Mouse (Mus musculus) frontal cortex, postnatal 25 days (tissue): ENCODE results near the gene Fkbp8.

ENCODE experiments used
- DNase-seq, 2 experiments: peaks; one replicate each; pipeline ENCODE4 v3.0.0; 2022; ENCODE audit warnings: low spot score in 2 of 2

Gene Fkbp8

DNA sequence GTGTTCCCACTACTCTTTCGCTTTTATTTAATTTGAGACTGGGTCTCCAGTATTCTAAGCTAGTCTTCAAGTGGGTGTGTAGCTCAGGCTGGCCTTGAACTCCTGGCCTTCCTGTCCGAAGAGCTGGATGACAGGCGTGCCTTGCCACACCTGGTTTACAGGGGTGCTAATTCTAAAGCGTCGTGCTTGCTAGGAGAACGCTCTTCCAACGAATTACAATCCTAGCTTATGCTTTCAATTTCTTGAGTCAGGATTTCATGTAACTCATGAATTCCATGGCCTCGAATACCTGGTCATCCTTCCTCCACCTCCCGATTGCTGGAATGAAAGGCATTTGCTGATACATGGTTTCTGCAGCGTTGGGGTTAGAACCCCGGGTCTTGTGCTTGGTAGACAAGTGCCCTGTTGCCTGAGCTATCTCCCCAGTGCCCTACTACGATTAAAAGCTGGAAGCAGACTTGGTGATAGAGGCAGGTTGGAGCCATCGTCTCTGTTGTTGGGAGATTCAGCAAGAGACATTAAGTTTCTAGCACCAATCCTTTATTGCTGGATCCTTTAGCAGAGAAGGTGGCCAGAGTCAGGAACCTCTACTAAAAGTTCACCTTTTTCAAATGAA, 766 bp downstream of the Fkbp8 start:
- DNase-seq = no peak

DNA sequence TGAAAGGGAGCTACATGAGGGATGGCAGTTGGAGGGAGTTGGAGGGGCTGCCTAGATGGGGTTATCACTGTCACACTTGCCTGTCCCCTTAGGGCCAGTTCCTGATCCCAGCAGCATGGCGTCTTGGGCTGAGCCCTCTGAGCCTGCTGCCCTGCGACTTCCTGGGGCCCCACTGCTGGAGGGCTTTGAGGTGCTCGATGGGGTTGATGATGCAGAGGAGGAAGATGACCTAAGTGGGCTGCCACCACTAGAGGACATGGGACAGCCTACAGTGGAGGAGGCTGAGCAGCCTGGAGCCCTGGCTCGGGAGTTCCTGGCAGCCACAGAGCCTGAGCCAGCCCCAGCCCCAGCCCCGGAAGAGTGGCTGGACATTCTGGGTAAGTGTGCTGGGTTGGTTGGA, 1.8 kb downstream of the Fkbp8 start:
- no peak for DNase-seq

DNA sequence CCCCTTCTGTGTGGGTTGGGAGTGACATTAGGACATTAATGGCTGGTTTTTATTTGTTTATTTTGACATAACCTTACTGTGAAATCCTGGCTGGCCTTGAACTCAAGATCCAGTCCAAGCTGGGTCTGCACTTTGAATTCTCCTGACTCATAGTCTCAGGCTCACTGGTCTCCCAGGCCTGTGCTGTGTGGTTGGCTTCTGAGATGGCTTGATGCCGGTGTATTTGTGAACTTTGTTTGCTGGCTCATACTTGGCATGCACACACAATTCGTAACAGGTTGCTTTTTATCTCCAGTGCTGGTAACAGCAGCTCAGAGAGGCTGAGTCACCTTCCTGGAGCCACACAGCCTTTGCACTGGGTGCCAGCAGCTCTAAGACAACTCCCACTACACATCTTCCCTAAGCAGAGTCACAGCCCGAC, 2.2 kb downstream of the Fkbp8 start:
- DNase-seq = no peak

DNA sequence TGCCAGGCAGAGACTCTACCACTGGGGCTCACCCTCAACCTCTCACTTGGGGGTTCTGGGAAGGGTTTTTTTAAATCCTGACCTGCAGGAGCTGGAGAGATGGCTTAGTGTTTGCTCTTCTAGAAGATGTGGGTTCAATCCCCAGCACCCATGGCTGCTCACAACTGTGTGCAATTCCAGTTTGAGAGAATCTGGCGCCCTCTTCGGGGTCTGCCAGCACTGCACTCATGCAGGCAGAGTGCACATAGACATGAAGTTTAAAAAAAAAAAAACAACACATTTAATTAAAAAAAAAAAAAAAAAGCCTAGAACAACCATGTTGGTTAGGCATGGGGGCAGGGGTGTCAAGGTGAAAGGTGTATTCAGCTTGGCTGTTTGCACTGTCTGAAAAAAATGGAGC, 2.8 kb downstream of the Fkbp8 start:
- DNase-seq = no peak

DNA sequence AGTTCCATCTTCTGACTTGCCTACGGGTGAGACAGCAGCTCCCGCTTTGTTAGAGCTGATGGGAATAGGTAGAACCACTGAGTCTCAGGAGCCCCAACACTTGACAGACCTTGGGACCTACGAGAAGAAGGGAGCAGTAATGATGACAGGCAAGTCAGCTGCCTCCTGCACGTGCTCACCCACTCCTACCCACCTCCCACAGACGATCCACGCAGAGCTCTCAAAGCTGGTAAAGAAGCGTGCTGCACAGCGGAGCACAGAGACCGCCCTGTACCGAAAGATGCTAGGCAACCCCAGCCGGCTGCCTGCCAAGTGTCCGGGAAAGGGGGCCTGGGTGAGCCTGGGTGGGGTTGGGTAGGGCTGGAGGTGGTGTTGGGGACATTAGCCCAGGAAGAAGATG, 6.8 kb downstream of the Fkbp8 start:
- DNase-seq = no peak

DNA sequence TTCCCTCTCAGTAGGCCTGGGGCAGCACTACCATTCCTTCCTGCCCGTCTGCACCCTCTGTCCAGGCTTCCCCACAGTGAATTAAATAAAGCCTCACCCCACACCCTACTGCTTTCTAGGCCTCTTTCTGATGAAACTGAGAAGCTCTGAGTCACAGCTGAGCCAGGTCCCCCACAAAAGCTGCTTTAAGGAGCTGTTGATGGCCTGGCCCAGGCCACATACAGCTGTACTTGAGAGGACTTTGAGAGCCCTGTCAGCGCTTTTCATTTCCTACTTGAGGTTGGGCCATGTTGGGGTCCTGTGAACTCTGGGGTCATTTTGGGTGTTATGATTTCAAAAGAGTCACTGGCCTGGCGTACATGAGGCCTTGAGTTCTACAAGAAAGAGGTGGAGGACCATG, 7.7 kb downstream of the Fkbp8 start:
- no peak for DNase-seq

DNA sequence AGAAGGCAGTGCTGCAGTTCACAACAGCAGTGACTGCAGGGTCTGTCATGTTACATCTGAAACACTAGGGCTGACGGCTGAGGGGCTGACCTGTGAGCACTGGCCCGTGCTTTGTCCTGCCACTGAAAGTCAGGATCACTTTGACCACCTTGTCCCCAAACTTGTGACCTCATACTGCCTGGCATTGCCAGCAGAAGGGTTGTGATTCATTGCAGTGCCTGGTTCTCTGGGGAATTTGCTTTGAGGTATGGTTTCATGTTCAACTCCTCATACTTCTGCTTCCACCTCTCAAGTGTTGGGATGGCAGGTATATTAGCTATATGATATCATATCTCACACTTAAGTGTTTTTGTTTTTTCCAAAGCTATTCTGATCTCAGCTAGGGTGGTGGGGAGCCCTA, 8.2 kb downstream of the Fkbp8 start:
- DNase-seq = no peak

DNA sequence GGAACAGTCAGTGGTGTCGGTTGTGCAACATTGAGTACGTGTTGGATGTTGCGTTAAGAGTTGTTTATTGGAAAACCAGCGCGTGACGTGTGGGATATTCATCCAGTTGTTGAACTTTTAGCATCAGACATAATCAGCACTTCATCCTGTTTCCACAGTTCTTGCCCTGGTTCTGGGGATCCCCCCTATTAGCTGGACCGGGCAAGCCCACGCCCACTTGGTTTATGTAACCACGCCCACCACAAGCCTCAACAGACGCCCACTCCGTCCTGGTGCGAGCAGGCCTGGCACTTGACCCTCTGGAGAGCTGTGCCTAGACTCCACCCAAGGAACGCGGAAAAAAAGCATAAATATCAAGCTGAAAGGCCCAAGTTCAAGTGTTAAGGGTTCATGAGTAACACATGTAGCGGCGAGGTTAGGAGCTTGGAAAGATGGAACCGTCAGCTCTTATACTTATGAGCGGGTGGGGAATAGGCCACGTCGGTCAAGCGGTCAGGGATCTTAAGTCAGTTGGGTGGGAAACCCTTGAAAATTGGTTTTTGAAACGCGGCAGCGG, 10.6 kb downstream of the Fkbp8 start:
- DNase-seq = no peak

DNA sequence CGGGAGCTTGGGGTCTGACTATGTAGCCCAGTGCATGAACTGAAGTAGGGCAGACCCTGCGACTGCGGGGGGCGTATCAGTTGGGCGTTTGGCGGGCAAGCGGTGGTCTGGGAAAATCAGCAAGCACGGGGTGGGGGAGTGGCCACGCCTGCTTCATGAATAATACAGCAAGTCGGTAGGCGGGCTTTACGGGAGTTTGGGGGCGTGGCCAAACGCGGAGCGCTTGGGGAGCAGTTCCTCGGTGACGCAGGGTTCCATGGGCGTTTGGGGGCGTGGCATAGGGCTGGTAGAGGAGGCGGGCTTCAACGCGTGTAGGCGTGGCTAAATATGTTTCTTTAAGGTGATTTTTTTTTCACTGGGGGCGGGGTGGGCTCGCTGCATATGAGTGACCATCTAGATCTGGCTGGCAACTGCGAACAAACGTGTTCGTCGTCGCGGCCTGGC, 11.1 kb downstream of the Fkbp8 start:
- DNase-seq = peak; percentile 96 to 99

DNA sequence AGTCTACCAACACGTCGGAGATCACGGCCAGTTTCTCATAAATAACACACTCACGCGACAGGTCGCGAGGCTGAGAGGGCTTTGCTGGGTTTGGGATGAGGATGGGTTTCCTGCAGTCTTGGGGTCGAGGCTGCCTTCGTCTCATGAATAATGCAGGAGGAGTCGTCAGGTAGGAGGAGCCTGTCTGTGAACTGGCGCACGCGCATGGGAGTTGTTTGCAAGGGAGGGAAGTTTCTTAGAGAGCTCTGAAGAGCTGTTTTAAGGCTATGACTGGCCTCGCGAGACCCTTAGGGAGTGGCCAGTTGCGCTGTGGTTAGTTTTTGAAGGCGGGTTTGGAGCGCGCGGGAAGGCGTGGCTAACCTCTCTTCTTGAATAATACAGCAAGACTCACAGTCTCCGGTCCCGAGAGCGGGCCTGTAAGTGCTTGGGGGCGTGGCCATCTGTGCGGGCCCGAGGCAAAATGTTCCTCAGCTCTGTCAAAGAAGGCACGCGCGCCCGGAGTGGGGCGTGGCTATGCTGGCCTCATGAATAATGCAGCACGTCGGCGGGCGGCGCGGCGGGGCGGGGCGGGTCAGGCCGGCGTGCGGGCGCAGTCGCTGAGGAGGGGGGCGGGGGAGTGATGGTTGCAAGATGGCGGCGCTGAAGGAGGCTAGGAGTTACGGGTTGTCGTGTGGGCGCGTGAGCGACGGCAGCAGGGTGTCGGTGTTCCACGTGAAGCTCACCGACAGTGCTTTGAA, 11.7 kb downstream of the Fkbp8 start, which contains the start of gene Ell:
Gene Ell (plus strand): TSS at position 381 of the 737 bp plus-strand sequence.
- peak; percentile 99 for DNase-seq

DNA sequence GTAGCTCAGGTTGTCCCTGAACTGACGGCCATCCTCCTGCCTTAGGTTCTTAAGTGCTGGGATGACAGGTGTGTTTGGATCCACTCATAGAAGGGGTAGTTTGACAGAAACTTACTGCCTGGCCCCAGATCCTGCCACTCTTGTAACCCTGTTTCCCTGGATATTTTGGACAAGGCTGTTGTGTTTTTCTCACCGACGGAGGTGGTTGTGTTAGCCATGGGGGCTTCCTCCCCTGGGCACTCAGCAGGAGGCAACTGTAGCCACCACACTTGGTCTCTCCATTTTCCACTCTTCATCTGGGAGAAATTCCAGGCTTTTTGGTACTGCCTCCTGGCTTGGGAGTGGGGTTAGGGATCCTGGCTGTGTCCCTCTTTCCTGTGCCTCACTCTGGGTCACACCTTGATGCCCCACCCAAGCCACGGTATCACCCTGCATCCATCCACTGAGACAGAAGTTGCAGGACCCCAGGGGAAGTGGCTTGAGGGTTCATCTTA, 12.5 kb downstream of the Fkbp8 start:
- DNase-seq = no peak

DNA sequence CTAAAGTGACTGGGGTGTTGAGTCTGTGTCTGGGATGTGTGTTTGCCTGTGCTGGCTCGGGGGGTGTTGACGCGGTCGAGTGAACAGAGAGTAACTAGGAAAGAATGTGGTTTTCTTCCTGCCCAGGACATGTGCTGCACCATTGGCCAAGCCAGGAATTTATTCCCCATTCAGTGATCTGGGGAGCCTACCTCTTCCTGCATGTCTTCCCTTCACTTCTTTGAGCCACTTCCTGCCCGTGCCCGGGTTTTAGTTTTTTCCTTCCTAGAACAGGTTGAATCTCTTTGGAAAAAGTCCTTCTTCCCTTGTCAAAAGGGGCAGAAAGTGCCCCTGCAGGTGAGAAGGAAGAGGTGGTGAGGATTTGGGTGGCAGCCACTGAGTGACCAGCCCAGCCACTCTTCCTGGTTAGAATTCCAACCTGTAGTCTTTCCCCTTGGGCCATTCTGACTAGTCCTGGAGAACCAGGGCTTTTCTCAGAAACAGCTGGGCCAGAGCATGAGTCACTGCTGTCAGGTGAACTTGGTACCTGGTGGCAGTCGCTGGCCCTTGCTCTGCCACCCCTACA, 13.1 kb downstream of the Fkbp8 start:
- DNase-seq = no peak

DNA sequence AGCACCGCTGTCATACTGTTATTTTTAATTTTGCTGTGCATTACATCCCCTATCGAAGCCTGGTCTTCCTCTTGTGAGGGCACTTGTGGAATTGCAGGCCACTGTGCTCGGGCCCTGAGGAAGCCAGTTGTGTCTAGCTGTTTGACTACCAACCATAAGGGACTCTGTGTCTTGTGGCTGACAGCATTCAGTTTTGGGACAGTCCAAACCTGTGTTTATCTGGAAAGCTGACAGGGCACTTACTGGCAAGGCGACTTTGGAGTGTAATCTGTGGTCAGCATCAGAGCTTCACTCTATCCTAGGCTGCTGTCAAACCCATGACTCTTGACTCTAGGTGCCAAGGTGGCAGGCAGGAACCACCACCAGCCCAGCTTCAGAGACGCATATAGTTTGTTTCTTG, 13.6 kb downstream of the Fkbp8 start:
- DNase-seq = no peak

DNA sequence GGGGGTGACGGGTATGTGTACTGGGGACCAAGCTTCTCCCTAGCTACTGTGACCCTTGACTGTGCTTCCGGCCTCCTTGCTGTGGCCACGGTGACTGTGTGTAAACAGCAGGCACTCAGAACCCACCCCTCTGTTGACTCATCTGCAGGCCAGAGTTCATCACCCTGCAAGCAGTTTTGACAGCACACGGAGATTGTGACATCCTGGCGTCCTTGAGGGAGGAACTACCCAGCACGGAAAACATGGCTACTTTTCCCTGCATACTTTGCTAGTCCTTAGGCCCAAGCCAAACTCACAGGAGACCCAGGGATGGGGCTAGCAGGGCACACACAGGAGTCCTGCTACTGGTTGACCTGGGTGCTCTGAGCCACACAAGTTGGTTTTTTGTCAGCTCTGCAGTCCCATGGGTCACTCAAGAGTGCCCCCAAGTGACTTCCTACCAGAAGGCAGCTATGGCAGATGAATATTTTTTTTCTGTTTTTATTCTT, 16.7 kb downstream of the Fkbp8 start:
- no peak for DNase-seq

DNA sequence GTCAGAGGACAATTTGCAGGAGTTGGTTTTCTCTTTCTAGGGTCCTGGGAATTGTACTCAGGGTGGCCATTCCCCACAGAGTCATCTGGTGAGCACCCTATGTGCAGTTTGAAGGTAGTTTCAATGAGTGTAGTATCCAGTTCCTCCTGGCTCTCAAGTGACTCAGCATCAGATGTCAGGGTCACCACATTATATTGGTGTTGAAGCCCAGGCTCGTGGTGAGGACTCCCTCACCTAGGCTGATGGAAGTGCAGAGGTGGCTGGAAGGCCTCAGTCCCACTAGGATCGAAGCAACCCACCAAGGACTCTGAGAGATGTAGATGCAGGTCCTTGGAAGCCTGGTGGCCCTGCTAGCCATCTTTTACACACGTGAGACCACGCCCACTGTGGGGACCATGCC, 18.9 kb downstream of the Fkbp8 start:
- no peak for DNase-seq

DNA sequence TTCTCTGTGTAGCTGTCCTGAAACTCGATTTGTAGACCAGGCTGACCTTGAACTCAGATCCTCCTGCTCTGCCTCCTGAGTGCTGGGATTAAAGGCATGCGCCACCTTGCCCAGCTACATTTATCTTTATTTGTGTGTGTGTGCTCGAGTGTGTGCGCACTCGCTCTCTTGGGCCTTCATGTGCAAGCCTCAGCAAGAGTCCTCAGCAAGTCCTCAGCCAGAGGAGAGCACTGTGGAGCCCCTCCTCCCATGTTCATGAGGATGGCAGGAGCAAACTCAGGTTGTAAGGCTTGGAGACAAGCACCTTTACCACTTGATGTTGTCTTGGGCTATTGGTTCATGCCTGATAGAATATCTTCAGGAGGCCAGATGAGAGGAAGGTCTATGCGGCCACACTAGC, 20.2 kb downstream of the Fkbp8 start:
- no peak for DNase-seq

DNA sequence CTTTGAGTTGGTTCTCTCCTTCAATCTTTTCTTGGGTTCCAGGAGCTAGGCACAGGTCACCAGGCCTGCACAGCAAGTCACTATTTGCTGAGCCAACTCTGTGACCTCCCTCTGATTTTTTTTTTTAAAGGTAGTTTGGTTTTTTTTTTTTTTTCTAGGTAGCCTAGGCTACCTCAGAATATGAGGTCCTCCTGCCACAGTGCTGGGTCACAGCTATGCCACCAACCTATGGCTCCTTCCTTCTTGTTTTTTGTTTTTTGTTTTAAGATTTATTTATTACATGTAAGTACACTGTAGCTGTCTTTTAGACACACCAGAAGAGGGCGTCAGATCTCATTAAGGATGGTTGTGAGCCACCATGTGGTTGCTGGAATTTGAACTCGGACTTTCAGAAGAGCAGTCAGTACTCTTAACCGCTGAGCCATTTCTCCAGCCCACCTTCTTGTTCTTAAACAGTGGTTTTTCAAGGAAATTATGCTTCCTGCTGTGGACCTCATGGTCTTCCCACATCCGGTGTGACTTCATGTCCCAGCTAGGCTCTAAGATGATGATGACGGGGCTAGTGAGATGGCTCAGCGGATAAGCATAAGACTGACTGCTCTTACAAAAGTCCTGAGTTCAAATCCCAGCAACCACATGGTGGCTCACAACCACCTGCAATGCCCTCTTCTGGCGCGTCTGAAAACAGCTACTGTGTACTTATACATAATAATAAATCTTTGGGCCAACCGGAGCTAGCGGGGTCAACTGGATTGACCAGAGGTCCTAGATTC, 22.1 kb downstream of the Fkbp8 start:
- no peak for DNase-seq

DNA sequence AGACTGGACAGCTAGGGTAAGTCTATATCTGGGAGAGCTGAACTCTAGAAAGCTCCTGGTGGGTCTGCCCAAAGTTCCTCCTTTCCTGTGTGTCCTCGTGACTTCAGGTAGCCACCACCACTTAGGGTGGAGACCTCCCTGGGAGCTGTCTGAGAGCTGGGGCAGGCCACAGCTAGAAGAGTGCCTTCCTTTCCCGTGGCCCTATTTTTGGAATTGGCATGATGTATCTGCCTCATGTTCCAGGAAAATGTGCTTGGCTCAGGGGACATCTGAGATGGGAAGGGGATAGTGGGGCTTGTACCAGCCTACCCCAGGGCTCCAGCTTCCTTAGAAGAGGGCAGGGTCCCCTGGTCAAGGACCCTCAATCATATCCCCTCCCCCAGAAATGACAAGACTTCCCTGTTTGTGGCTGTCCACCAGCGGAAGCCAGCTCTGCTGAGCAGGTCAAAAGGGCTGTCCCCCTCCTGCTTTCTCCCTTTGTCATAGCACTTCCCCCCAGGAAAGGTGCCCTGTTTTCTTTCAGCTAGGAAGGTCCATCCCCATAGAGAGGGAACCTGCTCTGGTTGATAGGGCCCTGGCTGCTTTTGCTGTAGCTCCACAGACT, 24.1 kb downstream of the Fkbp8 start:
- DNase-seq = no peak

DNA sequence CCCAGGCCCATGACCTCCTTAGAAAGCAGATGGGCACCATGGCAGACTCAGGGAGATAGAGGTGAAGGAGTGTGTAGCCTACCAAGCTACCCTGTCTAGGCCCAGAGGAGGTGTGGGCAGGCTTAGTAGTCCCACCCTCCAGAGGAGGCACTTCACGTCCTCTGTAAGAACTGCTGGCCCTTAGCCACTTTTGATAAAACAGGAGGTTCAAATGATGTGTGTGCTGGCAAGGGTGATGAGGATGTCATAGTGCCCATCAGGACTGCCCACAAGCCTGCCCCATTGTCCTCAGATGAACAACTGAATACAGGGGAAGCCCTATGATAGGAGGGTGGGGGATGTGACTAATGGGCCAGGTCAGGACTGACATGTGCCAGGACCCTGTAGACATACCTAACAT, 25.3 kb downstream of the Fkbp8 start:
- no peak for DNase-seq

DNA sequence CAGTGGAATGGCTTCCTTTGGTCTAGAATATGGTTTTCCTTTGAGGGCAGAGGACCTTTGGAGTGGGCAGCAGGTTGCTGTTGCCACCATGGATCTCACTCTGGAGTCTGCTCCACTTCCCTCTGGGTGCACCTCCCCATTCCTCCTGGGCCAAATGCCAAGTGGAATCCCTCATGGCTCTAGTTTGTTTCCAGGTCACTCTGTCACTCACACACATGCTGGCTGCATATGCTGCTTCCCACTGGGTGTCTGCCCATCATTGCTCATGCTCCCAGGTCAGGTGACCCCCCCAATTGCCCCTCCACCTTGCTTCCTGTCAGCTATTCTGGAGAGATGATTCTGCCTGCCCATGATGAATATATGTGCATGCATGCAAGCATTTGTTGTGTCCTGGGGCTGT, 26.2 kb downstream of the Fkbp8 start:
- no peak for DNase-seq

DNA sequence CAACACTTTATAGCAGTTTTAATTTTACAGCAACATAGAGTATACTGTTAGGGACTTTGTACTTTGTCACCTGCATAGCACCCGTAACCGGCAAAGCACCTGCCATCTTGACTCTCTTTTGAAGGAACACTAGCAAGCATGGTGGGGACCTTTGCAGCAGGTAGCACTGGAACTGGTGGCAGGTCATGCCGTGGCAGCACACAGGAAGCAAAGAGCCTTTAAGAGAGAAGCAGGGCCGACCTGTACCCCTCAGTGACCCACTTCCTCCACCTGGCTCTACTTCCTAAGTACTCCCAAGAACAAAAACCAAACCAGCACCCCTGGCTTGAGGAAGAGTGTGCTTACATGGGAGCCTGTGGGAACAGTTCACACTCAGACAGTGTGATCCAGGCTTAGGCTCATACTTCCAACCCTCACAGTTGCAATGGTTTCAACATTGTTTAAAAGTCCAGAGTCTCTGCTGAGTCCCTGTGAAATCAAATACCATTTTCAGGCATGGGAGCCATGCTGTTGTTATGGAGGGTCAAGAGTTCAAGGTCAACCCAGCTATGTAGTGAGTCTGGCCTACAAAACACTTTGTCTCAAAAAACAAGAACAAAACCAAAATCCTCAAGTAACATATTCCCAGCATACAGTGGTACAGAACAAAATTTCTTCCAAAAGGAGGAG, 27.7 kb downstream of the Fkbp8 start:
- no peak for DNase-seq
